Mouse (Mus musculus): ENCODE measurements around the gene Gm128.

Gene Gm128

DNA sequence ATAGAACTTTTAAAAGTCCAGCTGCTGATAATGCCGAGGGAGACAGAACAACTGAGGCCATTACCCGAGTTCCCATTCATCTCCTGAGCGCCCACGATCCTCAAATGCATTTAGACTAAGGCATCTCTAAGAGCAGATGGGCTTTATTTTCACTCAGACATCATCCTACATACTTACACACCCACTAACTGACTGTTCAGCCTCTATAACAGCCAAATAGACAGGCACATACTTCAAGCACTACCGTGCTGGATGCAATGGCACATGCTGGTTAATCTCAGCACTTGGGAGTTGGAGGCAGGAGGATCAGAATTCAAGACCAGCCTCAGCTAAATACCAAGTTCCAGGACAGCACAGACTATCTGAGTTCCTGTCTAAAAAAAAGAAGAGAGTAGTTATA, 28.4 kb upstream of the Gm128 start:
- DNase-seq (ENCODE audit: low spot score in 2 of 2) = no peak

DNA sequence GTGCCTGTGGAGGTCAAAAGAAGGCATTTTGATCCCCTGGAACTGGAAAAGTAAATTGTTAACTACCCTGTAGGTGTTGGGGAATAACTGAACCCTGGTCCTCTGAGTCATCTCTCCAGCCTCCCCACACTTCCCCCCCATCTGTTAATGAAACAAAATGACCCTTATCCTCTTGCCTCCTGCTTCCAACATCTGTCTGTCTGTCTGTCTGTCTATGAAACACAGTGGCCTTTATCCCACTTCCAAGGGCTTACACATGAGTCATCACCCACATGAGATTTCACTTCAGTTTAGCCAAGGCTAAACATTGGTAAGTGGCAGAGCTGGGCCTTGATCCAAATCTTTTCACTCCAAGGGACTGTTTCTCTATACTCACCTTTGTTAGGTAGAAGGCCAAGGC, 26.5 kb upstream of the Gm128 start:
- DNase-seq (ENCODE audit: low spot score in 2 of 2) = no peak

DNA sequence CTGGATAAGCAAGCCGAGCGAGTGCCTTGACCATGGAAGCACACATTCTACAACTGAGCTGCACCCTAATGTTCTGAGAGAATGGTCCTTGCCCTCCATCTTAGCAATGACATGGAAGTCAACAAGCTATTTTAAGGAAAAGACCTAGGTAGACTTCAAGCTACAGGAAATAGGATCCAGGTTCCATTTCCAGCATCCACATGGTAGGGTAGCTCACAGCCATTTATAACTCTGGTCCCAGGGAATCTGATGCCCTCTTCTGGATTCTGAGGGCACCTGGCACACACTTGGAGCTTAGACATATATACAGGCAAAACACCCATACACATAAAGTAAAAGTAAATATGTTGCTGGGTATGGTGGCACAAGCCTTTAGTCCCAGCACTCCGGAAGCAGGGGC, 24.7 kb upstream of the Gm128 start:
- no peak for DNase-seq (ENCODE audit: low spot score in 2 of 2)

DNA sequence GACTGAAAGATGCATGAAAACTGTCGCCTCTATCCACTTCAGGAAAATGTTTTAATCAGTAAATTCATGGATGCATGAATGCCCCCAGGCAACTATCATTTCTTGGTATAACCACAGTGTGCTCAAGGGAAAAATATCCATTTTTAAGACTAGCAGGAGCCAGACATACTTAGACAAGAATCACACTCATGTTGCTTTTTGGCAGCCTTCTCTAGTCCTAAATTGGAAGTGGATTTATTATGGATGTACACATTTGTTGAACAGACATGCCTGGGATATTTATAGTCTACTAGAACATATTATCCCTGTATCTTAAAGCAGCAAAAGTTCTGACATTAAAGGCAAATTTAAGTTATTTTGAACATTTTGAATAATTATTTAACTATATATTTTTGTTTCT, 23.3 kb upstream of the Gm128 start:
- DNase-seq (ENCODE audit: low spot score in 2 of 2) = no peak

DNA sequence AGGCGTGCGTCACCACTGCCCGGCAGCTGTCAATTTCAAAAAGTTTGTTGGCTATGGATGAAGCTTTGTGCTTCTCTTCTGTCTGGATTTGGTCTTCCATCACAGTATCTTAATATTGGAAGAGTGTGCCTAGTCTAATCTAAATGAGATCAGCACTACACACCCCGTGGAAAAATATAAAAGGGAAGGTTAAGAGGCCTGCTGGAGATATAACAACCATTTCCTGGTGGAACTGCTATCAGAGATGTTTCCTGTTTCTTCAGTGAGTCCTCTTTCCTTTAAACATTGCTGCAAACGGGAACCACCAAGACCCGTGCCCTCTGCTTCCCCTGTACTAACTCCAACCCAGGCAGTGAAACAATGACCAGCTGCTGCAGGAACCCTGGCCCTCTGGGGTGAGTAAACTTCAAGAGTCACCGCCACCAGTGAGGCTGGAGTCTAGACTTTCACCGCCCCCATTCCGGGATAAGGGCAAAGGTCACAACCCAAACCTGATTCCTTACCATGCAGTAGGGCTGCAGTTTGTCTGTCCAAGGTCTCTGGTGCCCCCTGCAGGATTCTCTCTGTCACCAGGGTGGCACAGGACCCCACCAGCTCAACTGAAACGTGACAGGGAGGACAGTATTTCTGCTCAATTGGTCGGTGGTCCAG, 21.8 kb upstream of the Gm128 start:
- peak; percentile 37 to 58 for DNase-seq (ENCODE audit: low spot score in 2 of 2)

DNA sequence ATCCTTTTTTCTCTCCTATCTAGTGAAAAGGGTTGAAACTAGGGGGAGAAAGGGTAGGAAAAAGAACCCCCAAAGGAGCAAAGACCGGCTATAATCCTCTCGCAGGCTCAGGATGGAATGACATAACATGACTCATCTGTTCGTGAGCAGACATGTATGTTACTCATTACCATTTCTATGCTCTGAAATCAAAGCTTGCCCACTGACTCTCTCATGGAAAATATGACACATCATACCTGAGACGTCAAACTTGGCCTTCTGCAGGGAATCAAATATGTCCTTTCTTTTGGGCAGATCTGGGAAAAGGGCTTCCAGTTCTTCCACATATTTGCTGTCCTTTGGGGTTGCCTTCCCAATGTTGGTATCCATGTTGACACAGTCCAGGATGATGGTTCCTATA, 20.6 kb upstream of the Gm128 start:
- DNase-seq (ENCODE audit: low spot score in 2 of 2) = no peak

DNA sequence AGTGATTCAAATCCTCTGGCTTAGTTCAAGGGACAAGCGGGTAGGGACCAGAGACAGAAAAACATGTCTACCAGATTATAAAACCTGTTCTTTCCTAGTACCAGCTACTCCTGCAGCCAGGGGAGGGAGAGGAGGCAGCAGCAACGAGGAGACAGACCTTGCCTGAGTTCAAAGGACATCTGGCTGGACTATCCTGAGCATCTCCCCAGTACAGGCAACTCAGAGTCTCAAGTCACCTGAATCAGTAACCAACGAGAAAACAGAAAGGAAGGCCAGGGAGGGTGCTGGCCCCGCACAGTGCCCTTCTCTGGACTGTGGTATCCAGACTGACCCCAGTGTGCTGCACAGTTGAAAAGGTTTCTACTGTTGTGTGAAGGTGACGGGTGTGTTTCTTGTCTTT, 15.5 kb upstream of the Gm128 start:
- DNase-seq (ENCODE audit: low spot score in 2 of 2) = no peak

DNA sequence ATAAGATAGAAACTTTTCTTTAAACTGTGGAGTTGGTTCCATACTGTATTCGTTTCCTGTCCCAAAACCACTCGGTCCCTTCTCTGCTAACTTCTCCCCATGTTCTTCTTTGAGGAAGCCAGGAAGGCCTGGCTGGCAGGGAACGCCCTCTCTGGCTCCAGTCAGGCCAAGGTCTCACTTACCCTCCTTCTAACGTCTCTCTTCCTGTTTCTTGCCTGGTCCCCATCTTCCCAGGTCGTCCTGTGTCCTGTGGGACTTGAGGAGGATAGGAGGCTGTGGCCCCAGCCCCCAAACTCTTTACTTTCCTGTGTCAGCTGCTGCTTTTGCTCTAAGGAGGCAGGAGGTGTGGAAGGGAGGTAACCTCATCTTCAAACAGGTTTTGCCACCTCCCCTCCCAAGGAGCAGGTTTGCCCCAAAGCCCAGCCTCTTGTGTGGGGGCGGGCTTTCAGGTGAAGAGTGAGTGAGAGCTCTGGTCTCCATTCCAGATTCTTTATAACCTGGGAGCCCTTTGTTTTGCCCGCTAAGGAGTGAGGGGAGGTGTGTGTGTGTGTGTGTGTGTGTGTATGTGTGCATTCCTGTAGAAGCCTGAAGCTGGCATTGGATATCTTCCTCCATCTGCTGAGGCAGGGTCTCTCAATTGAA, 9.5 kb upstream of the Gm128 start, which contains the start of gene Bnipl:
Gene Bnipl (minus strand): TSS at position 411 of the 642 bp plus-strand sequence.
- DNase-seq (ENCODE audit: low spot score in 2 of 2) = peak in 1 of 2 experiments; percentile 39

DNA sequence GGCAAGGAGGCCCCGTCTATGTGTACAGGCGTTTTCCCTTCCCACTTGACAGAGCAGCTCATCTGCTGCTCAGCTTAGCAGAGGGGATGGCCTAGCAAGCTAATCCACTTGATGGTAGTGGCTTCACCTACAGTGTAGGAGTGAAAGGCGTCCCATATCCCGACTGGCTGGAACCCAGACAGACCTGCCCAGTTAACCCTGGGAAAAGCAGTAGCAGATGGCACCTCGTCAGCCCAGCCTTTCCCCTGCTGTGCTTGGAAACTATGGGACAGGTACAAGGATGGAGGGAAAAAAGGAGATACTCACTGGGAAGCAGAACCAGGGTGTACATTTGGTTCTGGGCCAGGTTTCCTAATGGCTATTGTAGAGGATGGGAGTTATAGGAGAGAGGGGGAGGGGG, 9.0 kb upstream of the Gm128 start:
- DNase-seq (ENCODE audit: low spot score in 2 of 2) = no peak

DNA sequence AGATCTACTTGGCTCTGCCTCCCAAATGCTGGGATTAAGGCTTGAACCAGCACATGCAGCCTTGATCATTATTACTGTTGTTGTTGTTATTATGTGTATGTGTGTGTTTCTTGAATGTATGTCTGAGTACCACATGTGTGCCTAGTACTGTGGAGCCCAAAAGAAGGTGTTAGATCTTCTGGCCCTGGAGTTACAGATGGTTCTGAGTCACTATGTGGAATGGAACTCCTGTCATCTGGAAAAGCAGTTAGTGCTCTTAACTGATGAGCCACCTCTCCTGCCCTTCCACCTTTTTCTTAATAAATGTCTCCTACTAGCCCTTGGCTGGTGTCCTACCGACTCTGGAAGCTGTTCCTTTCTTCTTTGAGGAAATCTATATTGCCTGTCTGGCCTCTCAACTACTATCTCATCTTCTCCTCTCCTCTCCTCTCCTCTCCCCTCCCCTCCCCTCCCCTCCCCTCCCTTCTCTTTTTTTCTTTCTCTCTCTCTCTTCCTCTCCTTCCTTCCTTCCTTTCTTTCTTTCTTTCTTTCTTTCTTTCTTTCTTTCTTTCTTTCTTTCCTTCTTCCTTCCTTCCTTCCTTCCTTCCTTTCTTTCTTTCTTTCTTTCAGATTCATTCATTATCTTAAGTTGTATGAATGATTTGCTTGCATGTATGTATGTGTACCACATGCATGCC, 6.4 kb upstream of the Gm128 start:
- DNase-seq (ENCODE audit: low spot score in 2 of 2) = no peak

DNA sequence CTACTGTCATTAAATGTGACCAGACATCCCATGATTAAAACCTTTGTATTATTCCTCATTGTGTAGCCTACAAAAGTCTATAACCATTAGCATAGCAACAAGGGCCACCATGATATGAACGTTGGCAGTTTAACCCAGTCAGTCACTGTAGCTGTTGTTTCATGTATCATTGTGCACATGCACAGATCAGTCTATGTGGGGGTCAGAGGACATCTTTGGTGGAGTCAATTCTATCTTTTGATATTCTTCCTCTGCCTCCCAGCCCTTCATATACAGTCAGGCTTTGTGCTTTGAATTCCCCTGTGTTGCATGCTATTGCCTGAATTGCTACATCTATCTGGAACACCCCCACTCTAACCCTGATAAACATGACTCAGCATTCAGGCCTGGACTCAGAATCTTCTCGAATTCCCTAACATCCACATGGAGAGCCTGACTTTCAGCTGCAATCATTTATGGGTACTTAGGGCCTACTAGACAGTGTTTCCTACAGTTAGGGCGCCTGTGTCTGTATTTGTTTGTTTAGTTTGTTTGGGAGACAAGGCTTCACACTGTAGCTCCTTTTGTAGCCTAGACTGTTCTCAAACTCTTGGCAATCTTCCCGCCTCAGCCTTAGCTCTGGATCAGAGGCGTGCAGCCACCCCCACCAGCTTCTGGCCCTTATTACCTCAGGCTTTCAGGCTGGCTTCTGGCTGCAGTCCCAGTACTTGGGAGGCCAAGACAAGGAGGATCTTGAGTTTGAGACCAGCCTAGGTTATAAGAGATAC, 5.2 kb upstream of the Gm128 start:
- no peak for DNase-seq (ENCODE audit: low spot score in 2 of 2)

DNA sequence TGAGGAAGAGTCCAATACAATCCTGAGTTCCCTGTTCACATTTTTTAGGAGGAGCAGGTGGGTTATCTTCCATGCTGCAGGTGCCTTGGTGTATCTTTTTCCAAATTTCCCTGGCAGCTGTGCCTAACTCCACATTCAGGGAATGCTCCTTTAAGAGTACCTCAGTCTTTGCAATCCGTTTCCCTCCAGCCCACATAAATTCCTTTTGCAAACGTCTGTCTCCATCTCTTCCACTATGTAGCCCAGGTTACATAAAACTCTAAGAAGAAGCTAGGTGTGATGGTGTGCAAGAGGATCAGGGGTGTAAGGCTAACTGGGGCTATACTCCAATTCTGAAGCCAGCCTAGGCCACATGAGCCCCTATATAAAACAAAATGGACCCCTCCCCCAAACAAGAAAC, 1.7 kb upstream of the Gm128 start:
- no peak for DNase-seq (ENCODE audit: low spot score in 2 of 2)

DNA sequence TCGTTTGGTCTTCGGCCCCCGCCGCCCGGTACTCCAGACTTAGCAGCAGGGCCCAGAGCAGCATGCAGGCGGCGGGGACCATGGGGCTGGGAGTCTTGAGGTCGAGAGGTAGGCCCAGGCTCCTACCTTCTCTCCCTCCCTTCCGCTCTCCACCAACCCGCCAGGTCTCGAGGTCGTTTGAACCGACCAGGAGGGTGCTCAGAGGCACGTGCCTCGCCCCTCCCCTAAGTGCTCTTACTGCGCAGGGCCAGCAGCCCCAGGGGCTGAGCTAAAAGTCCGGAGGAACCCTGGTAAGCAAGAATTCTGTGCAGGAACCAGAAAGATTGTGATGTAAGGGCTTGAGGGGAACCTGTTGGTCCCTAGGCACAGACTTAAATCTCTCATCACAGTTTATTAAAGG, 498 bp downstream of the Gm128 start:
- no peak for DNase-seq (ENCODE audit: low spot score in 2 of 2)

DNA sequence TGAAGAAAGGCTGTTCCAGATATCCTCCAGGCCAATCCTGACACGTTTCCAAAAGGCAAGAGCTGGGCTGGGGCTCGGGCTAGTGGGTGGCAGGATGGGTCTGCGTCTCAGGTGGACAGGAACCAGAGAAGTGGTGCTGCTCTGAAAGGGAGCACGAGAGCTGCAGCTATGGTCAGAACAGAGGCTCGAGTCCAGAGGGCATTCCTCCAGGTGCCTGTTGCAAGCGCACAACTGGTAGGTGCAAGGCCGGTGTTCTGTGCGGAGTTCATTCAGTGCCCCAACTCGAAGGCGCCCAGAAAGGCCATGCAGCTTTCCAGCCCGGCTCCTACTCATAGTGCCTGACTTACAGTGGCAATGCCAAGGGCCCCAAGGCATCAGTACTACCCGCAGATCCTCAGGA, 1.4 kb downstream of the Gm128 start:
- no peak for DNase-seq (ENCODE audit: low spot score in 2 of 2)

DNA sequence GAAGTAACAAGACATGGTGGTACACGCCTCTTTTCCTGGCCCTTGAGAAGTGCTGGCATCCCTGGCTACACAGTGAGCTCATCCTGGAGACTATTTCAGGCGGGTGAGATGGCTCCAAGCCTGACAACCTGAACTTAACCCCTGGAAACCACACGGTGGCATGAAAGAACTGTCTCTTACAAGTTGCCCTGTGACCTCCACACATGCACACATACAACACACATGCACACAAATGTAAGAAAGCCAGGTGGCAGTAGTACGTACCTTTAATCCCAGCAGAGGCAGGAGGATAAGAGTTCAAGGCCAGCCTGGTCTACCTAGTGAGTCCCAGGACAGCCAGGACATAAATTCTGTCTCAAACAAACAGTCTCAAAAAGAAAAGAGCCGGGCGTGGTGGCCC, 2.4 kb downstream of the Gm128 start:
- DNase-seq (ENCODE audit: low spot score in 2 of 2) = no peak

DNA sequence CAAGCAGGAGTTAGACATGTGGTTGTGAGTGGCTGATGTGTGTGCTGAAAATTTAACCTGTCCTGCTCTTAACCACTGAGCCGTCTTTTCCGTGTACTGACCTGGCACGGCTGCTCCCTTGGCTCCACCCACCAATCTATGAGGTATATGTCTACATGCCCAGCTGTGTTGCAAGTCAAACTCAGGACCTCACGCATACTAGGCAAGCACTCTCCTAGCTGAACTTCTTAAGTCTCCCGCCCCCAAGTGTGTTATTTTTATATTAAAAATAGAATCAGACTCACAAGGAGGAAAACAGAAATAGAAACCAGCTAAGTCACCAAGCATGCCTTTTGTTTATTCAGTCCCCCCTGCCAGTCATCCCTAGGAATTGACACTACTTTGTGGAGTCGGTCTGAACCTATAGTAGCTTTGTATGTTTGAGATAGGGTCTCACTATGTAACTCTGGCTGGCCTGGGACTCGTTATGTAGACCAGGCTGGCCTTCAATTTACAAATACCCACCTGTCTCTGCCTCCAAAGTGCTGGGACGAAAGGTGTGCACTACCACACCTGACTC, 3.8 kb downstream of the Gm128 start:
- DNase-seq (ENCODE audit: low spot score in 2 of 2) = no peak

DNA sequence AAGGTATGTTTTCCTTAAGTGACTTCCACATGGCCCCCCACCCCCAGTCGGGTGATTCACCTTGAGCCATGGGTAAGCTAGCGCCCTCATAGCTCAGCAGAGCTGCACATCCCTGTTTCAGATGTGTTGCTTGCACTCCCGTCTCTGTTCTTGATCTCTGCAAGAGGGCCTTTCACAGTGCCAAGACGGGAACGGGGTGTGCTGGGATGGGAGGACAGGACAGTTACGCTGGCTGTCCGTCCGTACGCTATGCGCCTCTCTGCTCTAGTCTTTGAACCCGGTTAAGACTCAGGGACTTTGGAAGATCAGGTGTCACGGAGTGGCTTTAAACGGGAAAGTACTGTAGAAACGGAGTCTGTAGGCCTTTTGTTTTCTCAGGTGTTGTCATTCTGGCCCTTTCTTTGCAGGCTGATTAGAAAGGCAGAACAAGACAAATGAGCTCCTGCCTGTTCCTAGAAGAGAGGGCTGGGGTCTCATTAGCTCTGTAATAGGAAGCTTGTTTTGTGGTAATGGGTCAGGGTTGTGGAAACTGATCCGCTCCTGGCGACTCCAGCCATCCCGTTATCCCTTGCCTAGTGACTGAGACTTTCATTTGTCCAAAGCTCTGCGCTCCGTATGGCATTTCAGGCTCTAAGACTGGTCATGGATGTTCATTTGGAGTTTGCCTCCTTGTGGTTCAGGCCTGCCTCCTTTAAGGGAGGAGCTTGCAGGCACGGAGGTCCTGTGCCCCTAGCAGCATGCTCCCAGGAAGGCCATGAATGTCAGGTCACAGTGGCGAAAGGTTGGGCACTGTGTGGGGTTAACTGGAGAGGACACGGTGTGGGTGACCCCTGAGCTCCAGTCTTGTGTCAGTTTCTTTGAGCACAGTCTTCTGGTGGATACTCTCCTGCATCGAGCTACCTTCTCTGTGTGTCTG, 5.8 kb downstream of the Gm128 start:
- no peak for DNase-seq (ENCODE audit: low spot score in 2 of 2)

DNA sequence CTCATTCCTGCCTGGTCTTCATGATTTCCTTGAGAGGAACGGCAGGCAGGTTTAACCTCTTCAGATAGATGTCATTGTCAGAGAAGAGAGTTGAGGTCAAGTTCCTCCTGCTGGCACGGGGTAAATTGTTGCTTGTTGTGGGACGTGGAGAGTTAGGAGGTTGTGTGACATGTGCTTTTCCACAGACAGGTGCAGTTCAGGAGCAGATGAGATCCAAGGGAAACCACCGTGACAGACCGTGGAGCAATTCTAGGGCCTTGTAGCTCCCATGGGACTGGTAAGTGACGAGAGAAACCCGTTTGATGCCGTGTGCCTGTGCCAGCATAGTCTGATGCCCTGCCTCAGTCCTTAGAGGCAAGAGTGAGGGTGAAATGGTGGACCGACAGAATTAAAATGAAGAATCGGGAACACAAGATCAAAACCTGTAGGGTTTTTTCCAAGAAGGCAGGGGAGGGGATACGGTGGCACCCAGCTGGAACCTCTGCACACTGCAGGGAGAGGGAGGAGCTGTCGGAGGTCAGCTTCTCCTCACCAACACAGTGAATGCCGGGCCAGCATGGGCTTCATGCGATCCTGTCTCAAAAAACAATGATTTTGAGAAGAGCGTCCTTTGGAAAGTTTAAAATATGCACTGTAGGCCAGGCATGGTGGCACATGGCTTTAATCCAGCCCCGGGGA, 8.0 kb downstream of the Gm128 start:
- DNase-seq (ENCODE audit: low spot score in 2 of 2) = no peak

DNA sequence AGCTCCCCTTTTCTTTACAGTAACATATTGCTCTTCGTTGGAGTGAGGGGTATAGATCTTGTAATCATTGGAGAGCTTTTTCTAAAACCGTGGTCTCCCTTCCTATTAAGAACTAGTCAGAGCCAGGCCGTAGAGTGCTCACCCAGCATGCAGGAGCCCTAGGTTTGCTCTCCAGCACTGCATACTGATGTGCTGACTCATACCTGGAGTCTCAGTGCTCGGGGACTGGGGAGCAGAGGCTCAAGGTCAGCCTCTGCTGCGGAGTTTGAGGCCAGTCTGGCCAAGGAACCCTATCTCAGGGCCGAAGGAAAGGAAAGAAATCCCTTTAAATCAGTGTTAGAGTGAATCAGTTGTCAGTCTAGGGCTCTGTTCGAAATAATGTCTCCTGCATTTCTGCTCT, 8.6 kb downstream of the Gm128 start:
- peak in 1 of 2 experiments; percentile 66 for DNase-seq (ENCODE audit: low spot score in 2 of 2)

All from urinary bladder, adult 18-20 months (tissue).